In genomic region chr11:94717239-94717638, GRCm38 (mm10) we compare ENCODE assay signal across 12 mouse cellular contexts. TPM values are rescaled to one million over a fixed set of nuclear protein-coding genes. Genes with fewer than 3 reads are reported as not detected.
DNase-seq lines count a peak whose midpoint lies in the region; ATAC-seq and TF ChIP-seq lines count a peak whose summit lies in the region.
"Had no signal": no experiment of that assay in that cellular context is flagged by ENCODE, and none has a peak within 500 bp of the region (broad histone marks: within the 10 kb centered on the region; RNA-seq: fewer than 3 reads in every experiment).

No protein-coding gene starts in this region.

- ATAC-seq in lung, embryonic 14.5 days (ENCODE audit: insufficient read depth), result no peak; the same call in 1 of the 2 replicates
- no peak for ATAC-seq in embryonic facial prominence, embryonic 12.5 days (ENCODE audit: insufficient number of reproducible peaks, insufficient read depth, low FRiP score, low TSS enrichment)
- ATAC-seq in liver, embryonic 14.5 days (ENCODE audit: insufficient read depth), result no peak
- no peak for ATAC-seq in megakaryocyte-erythroid progenitor cell, adult 5-6 weeks (replicated peaks; ENCODE audit: low FRiP score, low TSS enrichment, poor library complexity, severe bottlenecking)

- WGBS in heart, embryonic 10.5 days, result 32% methylated on average over 11 of the region's 11 CpGs
- WGBS in lung, embryonic 14.5 days, result 19% methylated on average over 11 of the region's 11 CpGs
- 32% methylated on average over 11 of the region's 11 CpGs for WGBS in embryonic facial prominence, embryonic 12.5 days
- WGBS in liver, embryonic 14.5 days (ENCODE audit: insufficient replicate concordance), result 45% methylated on average over 11 of the region's 11 CpGs

- no peaks in the 10 kb centered on the region for H3K36me3 ChIP-seq in heart, embryonic 10.5 days
- H3K36me3 ChIP-seq in lung, embryonic 14.5 days (ENCODE audit: insufficient read depth), result no peaks in the 10 kb centered on the region
- no peaks in the 10 kb centered on the region for H3K36me3 ChIP-seq in embryonic facial prominence, embryonic 12.5 days
- no peaks in the 10 kb centered on the region for H3K36me3 ChIP-seq in liver, embryonic 14.5 days (replicated peaks; ENCODE audit: control insufficient read depth, insufficient read depth, low read depth)

- peak overlapping the region; percentile 62 for H3K27ac ChIP-seq in heart, embryonic 10.5 days
- peak overlapping the region; percentile 74 for H3K27ac ChIP-seq in lung, embryonic 14.5 days (ENCODE audit: low read depth)
- peak overlapping the region; percentile 32 for H3K27ac ChIP-seq in embryonic facial prominence, embryonic 12.5 days
- no peak overlapping the region for H3K27ac ChIP-seq in liver, embryonic 14.5 days
- H3K27ac ChIP-seq: layer of hippocampus, adult 2 months had no signal

- peak overlapping the region; percentile 36 for H3K4me2 ChIP-seq in lung, embryonic 14.5 days
- H3K4me2 ChIP-seq in embryonic facial prominence, embryonic 12.5 days (replicated peaks), result peak overlapping the region; percentile 26; the same call in 1 of the 2 replicates
- H3K4me2 ChIP-seq in liver, embryonic 14.5 days (ENCODE audit: low read depth), result peak overlapping the region; percentile 8; the same call in 1 of the 2 replicates

- H3K9ac ChIP-seq in lung, embryonic 14.5 days, result no peak overlapping the region
- H3K9ac ChIP-seq in embryonic facial prominence, embryonic 12.5 days, result no peak overlapping the region
- H3K9ac ChIP-seq in liver, embryonic 14.5 days (replicated peaks), result no peak overlapping the region

- H3K4me1 ChIP-seq in heart, embryonic 10.5 days, result peaks cover 23% of the 10 kb centered on the region
- H3K4me1 ChIP-seq in lung, embryonic 14.5 days (ENCODE audit: insufficient read depth), result no peaks in the 10 kb centered on the region
- peaks cover 30% of the 10 kb centered on the region for H3K4me1 ChIP-seq in embryonic facial prominence, embryonic 12.5 days
- no peaks in the 10 kb centered on the region; a peak in 1 of 4 replicates for H3K4me1 ChIP-seq in liver, embryonic 14.5 days (replicated peaks; ENCODE audit: control insufficient read depth in 2 of 2, insufficient read depth in 2 of 2, low read length in 1 of 2)

- peak overlapping the region; percentile 34; the same call in 1 of the 2 replicates for H3K4me3 ChIP-seq in heart, embryonic 10.5 days
- no peak overlapping the region for H3K4me3 ChIP-seq in lung, embryonic 14.5 days (ENCODE audit: low read depth, low read length)
- no peak overlapping the region for H3K4me3 ChIP-seq in embryonic facial prominence, embryonic 12.5 days
- no peak overlapping the region for H3K4me3 ChIP-seq in liver, embryonic 14.5 days (ENCODE audit: insufficient read depth in 1 of 2, low read depth in 2 of 2, low read length in 2 of 2)
- H3K4me3 ChIP-seq: layer of hippocampus, adult 2 months had no signal

- no peak for TF ChIP-seq CTCF in lung, embryonic 14.5 days (IDR thresholded peaks at IDR 0.05; ENCODE audit: low read depth)
- TF ChIP-seq CTCF in liver, embryonic 14.5 days (IDR thresholded peaks at IDR 0.05; ENCODE audit: low read depth), result no peak

- TF ChIP-seq EP300 in liver, embryonic 14.5 days (IDR thresholded peaks at IDR 0.05; ENCODE audit: low read depth), result no peak

- H3K27me3 ChIP-seq in heart, embryonic 10.5 days (ENCODE audit: insufficient read depth, poor library complexity, severe bottlenecking), result peaks cover 21% of the 10 kb centered on the region
- no peaks in the 10 kb centered on the region for H3K27me3 ChIP-seq in lung, embryonic 14.5 days (ENCODE audit: insufficient read depth, low read length)
- 0 out of 2 replicates have a peak, but pooled peaks cover 4% of the 10 kb centered on the region for H3K27me3 ChIP-seq in embryonic facial prominence, embryonic 12.5 days
- H3K27me3 ChIP-seq in liver, embryonic 14.5 days (ENCODE audit: control insufficient read depth, insufficient read depth, low read length), result no peaks in the 10 kb centered on the region

- DNase-seq in heart, embryonic 10.5 days (ENCODE audit: low spot score), result no peak
- DNase-seq in heart, adult 8-10 months (ENCODE audit: low spot score), result no peak
- DNase-seq in lung, embryonic 14.5 days, result no peak
- no peak for DNase-seq in lung, postnatal 4 days
- DNase-seq in liver, embryonic 14.5 days (ENCODE audit: low read depth in 3 of 3, low spot score in 3 of 3), result no peak
- no peak for DNase-seq in testis, postnatal 14 days (ENCODE audit: low spot score)

- H3K9me3 ChIP-seq in heart, embryonic 10.5 days, result no peaks in the 10 kb centered on the region
- no peaks in the 10 kb centered on the region for H3K9me3 ChIP-seq in lung, embryonic 14.5 days (ENCODE audit: low read depth, low read length)
- no peaks in the 10 kb centered on the region for H3K9me3 ChIP-seq in embryonic facial prominence, embryonic 12.5 days
- no peaks in the 10 kb centered on the region for H3K9me3 ChIP-seq in liver, embryonic 14.5 days (ENCODE audit: control insufficient read depth, low read length)

RNA-seq across cellular contexts. Expression of gene Gm11541, which starts 12.9 kb away (rescaled TPM):
- polyA plus RNA-seq in heart, embryonic 10.5 days (2016; fragmentation: Nextera tagmentation; extraction: Ambion mirVana), result not detected in 2 replicates
- not detected for total RNA-seq in heart, adult 8-10 months (2022)
- 1.5 and 2.0 TPM in 2 replicates for polyA plus RNA-seq in lung, embryonic 14.5 days (2014; fragmentation: Nextera tagmentation; extraction: Ambion mirVana)
- polyA plus RNA-seq in embryonic facial prominence, embryonic 12.5 days (2016; fragmentation: Nextera tagmentation; extraction: Ambion mirVana), result 0.52 and 0.95 TPM in 2 replicates
- not detected in 2 replicates for polyA plus RNA-seq in liver, embryonic 14.5 days (2012; rRNA removed)
- not detected in 2 replicates for polyA plus RNA-seq in liver, embryonic 14.5 days (2014; fragmentation: Nextera tagmentation; extraction: Ambion mirVana)
- not detected in 2 replicates for total RNA-seq in megakaryocyte-erythroid progenitor cell, adult 5-6 weeks (2014; fragmentation: Nextera tagmentation)
- total RNA-seq in megakaryocyte-erythroid progenitor cell, adult 5-6 weeks (2017), result not detected in 2 replicates
- total RNA-seq: gastrocnemius, adult 18-20 months; layer of hippocampus, adult 2 months had no signal
- polyA plus RNA-seq: liver, embryonic 16.5 days; small intestine, adult 2 months had no signal

RNA-seq across cellular contexts. Expression of gene Cdc34b, which starts 24.3 kb away (rescaled TPM):
- polyA plus RNA-seq in heart, embryonic 10.5 days (2016; fragmentation: Nextera tagmentation; extraction: Ambion mirVana), result 0.16 TPM in 1 of 2 replicates, not detected in the other
- total RNA-seq in heart, adult 8-10 months (2022), result under 1 TPM; 0.52 to 0.97 (median 0.88) TPM
- 0.20 and 0.21 TPM in 2 replicates for polyA plus RNA-seq in lung, embryonic 14.5 days (2014; fragmentation: Nextera tagmentation; extraction: Ambion mirVana)
- 0.22 and 0.25 TPM in 2 replicates for polyA plus RNA-seq in embryonic facial prominence, embryonic 12.5 days (2016; fragmentation: Nextera tagmentation; extraction: Ambion mirVana)
- 0.03 TPM in 1 of 2 replicates, not detected in the other for polyA plus RNA-seq in liver, embryonic 14.5 days (2012; rRNA removed)
- 0.08 TPM in 1 of 2 replicates, not detected in the other for polyA plus RNA-seq in liver, embryonic 14.5 days (2014; fragmentation: Nextera tagmentation; extraction: Ambion mirVana)
- total RNA-seq in megakaryocyte-erythroid progenitor cell, adult 5-6 weeks (2014; fragmentation: Nextera tagmentation), result not detected in 2 replicates
- 0.53 TPM in 1 of 2 replicates, not detected in the other for total RNA-seq in megakaryocyte-erythroid progenitor cell, adult 5-6 weeks (2017)
- total RNA-seq: layer of hippocampus, adult 2 months had no signal
- polyA plus RNA-seq: liver, embryonic 16.5 days had no signal

RNA-seq across cellular contexts. Expression of gene Xylt2, which starts 39.9 kb away (rescaled TPM):
- polyA plus RNA-seq in heart, embryonic 10.5 days (2016; fragmentation: Nextera tagmentation; extraction: Ambion mirVana), result 16.7 and 17.4 TPM in 2 replicates
- total RNA-seq in heart, adult 8-10 months (2022), result 10 to 100 TPM in 1 of 4 experiments, 1 to 10 TPM in 3; 5.4 to 10.1 (median 7.3) TPM
- 25.0 and 31.5 TPM in 2 replicates for polyA plus RNA-seq in lung, embryonic 14.5 days (2014; fragmentation: Nextera tagmentation; extraction: Ambion mirVana)
- 29.0 and 29.5 TPM in 2 replicates for polyA plus RNA-seq in embryonic facial prominence, embryonic 12.5 days (2016; fragmentation: Nextera tagmentation; extraction: Ambion mirVana)
- polyA plus RNA-seq in liver, embryonic 14.5 days (2012; rRNA removed), result 2.8 and 3.6 TPM in 2 replicates
- polyA plus RNA-seq in liver, embryonic 14.5 days (2014; fragmentation: Nextera tagmentation; extraction: Ambion mirVana), result 1.8 and 2.7 TPM in 2 replicates
- total RNA-seq in megakaryocyte-erythroid progenitor cell, adult 5-6 weeks (2014; fragmentation: Nextera tagmentation), result 4.8 and 5.2 TPM in 2 replicates
- 3.8 and 5.0 TPM in 2 replicates for total RNA-seq in megakaryocyte-erythroid progenitor cell, adult 5-6 weeks (2017)
